ENCODE assay signal across 9 mouse cellular contexts in the genomic region with DNA sequence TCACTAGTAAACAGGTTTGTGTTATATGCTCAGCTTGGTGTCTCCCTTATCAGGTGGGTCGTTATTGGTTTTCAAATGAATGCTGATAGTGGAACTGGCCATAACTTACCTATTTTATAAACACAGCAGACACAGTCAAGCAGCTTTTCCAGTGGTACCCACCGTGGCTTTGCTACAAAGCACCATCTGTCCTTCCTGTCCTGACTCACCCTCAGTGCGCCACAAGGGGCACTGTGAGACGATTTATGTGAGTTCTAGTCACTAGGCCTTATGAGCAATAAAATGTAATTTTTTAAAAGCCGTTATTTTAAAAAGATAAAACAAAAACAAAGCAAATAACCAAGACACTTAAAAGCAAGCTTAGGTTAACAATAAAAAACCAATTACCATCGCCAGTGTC. TPM values are rescaled to one million over a fixed set of nuclear protein-coding genes. Genes with fewer than 3 reads are reported as not detected.
DNase-seq lines count a peak whose midpoint lies in the region; ATAC-seq and TF ChIP-seq lines count a peak whose summit lies in the region.
"Had no signal": no experiment of that assay in that cellular context is flagged by ENCODE, and none has a peak within 500 bp of the region (broad histone marks: within the 10 kb centered on the region; RNA-seq: fewer than 3 reads in every experiment).

No protein-coding gene starts in this region.

- H3K4me3 ChIP-seq in lung, postnatal 0 days (ENCODE audit: low read depth, low read length): no peak overlapping the region
- H3K4me3 ChIP-seq in midbrain, embryonic 16.5 days (ENCODE audit: low read depth, low read length): no peak overlapping the region
- H3K4me3 ChIP-seq: limb, embryonic 12.5 days had no signal

- 51% methylated on average over 6 of the region's 6 CpGs for WGBS in lung, postnatal 0 days
- WGBS in midbrain, embryonic 16.5 days: 57% methylated on average over 6 of the region's 6 CpGs

- ATAC-seq in frontal cortex, adult (ENCODE audit: low TSS enrichment): peak; percentile 63
- ATAC-seq in lung, postnatal 0 days: no peak
- no peak for ATAC-seq in Patski
- no peak for ATAC-seq in midbrain, embryonic 16.5 days

- no peak overlapping the region for H3K27ac ChIP-seq in lung, postnatal 0 days (ENCODE audit: low read length)
- H3K27ac ChIP-seq in midbrain, embryonic 16.5 days (ENCODE audit: low read length): no peak overlapping the region
- H3K27ac ChIP-seq: limb, embryonic 12.5 days had no signal

- no peaks in the 10 kb centered on the region for H3K9me3 ChIP-seq in lung, postnatal 0 days (ENCODE audit: low read length)
- H3K9me3 ChIP-seq in midbrain, embryonic 16.5 days (replicated peaks; ENCODE audit: control insufficient read depth, low read length, poor library complexity, severe bottlenecking): no peaks in the 10 kb centered on the region
- H3K9me3 ChIP-seq: limb, embryonic 12.5 days had no signal

- POLR2A ChIA-PET in Patski (lab: Charles Lee): interaction anchor here (0.6 kb wide), 1 partner anchor 11 kb away, joined by 3 read pairs; no protein-coding TSS in a partner anchor

- intact Hi-C loops in gastrocnemius, postnatal 14 days (cut with DNase I; ENCODE audit: low total_unique reads): no loop called here

- H3K36me3 ChIP-seq in lung, postnatal 0 days (ENCODE audit: insufficient read depth, low read length): no peaks in the 10 kb centered on the region
- no peaks in the 10 kb centered on the region for H3K36me3 ChIP-seq in midbrain, embryonic 16.5 days (ENCODE audit: control insufficient read depth, insufficient read depth, low read length)
- H3K36me3 ChIP-seq: limb, embryonic 12.5 days had no signal

- TF ChIP-seq CTCF in lung, postnatal 0 days (IDR thresholded peaks at IDR 0.05): peak; percentile 53
- TF ChIP-seq CTCF in Patski (IDR thresholded peaks at IDR 0.05): peak; percentile 70

- no peak overlapping the region for H3K4me2 ChIP-seq in lung, postnatal 0 days (replicated peaks; ENCODE audit: low read depth, low read length)
- no peak overlapping the region for H3K4me2 ChIP-seq in midbrain, embryonic 16.5 days (ENCODE audit: low read length)
- H3K4me2 ChIP-seq: limb, embryonic 12.5 days had no signal

- H3K9ac ChIP-seq in lung, postnatal 0 days (replicated peaks; ENCODE audit: low read depth): no peak overlapping the region
- no peak overlapping the region for H3K9ac ChIP-seq in midbrain, embryonic 16.5 days (ENCODE audit: low read depth, low read length)
- H3K9ac ChIP-seq: limb, embryonic 12.5 days had no signal

- no peaks in the 10 kb centered on the region for H3K27me3 ChIP-seq in lung, postnatal 0 days (replicated peaks; ENCODE audit: insufficient read depth, low read length)
- H3K27me3 ChIP-seq in Patski: no peaks in the 10 kb centered on the region
- no peaks in the 10 kb centered on the region for H3K27me3 ChIP-seq in midbrain, embryonic 16.5 days (ENCODE audit: control insufficient read depth, insufficient read depth, low read depth, low read length)
- H3K27me3 ChIP-seq: limb, embryonic 12.5 days had no signal

- DNase-seq in frontal cortex, postnatal 36 days (ENCODE audit: low spot score in 2 of 2): no peak
- DNase-seq in lung, postnatal 0 days (ENCODE audit: low spot score): no peak
- DNase-seq in lung, postnatal 4 days: no peak
- DNase-seq in Patski (ENCODE audit: low read depth, low spot score): no peak
- peak; percentile 11 for DNase-seq in retina, postnatal 7 days (ENCODE audit: low read depth, low spot score)
- DNase-seq in gastrocnemius, postnatal 14 days: no peak

- CTCF ChIA-PET in Patski (lab: Charles Lee): interaction anchor here (0.9 to 1.5 kb wide), 4 partner anchors 9 to 165 kb away, joined by 3 to 4 read pairs (median 3); no protein-coding TSS in a partner anchor

- in situ Hi-C loops in Patski (cut with MboI; ENCODE audit: low pct_unique_long_range_greater_than_20kb): no loop called here

- no peak for TF ChIP-seq EP300 in lung, postnatal 0 days (IDR thresholded peaks at IDR 0.05)

- H3K4me1 ChIP-seq in lung, postnatal 0 days (ENCODE audit: insufficient read depth, low read depth, low read length): no peaks in the 10 kb centered on the region
- H3K4me1 ChIP-seq in midbrain, embryonic 16.5 days (ENCODE audit: control insufficient read depth, insufficient read depth, low read length): peaks cover 6% of the 10 kb centered on the region; the same call in 1 of the 2 replicates

RNA-seq across cellular contexts. Expression of a gene that starts 13.8 kb away (rescaled TPM):
- polyA plus RNA-seq in lung, postnatal 0 days (2015; fragmentation: Nextera tagmentation; extraction: Ambion mirVana): 4.4 and 4.8 TPM in 2 replicates
- polyA plus RNA-seq in Patski (2021): 5.1 TPM
- total RNA-seq in gastrocnemius, postnatal 14 days (2021): 1 to 10 TPM; 1.0 to 1.9 TPM
- polyA plus RNA-seq in midbrain, embryonic 16.5 days (2015; fragmentation: Nextera tagmentation; extraction: Ambion mirVana): 1.2 and 1.3 TPM in 2 replicates

RNA-seq across cellular contexts. Expression of a gene that starts 45.6 kb away (rescaled TPM):
- 21.3 and 35.3 TPM in 2 replicates for polyA plus RNA-seq in lung, postnatal 0 days (2015; fragmentation: Nextera tagmentation; extraction: Ambion mirVana)
- polyA plus RNA-seq in Patski (2021): 16.7 TPM
- total RNA-seq in gastrocnemius, postnatal 14 days (2021): 10 to 100 TPM; 25.9 to 34.0 TPM
- 0.59 and 0.80 TPM in 2 replicates for polyA plus RNA-seq in midbrain, embryonic 16.5 days (2015; fragmentation: Nextera tagmentation; extraction: Ambion mirVana)
